Mouse (Mus musculus): Measurements from ENCODE around the gene Sprr3.
"Not testable (repeated sequence)": the region's sequence is repeated elsewhere in the genome, so short reads cannot be mapped to it uniquely, and the experiment has no call there.

Gene Sprr3

DNA sequence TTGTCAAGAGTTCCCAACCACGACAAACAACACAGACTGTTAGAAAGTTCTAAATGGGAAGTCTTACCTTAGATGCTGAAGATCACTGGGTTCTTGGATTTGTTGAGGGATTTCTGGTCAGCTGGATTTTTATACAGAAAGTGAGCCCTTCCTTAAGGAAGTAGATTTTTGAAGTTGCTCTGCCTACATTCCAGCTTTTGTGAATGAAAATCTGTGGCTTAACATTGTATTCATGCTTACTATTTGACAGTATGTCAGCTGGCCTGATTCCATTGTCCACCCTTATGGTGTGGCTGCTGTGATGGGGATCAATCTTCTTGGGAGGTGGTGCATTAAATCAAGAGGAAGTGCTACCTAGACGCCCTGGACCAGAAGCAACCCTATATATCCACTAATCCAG is at the start of gene Sprr3:
Gene Sprr3 (minus strand): TSS at position 101 of the 400 bp plus-strand sequence.
- no peak for DNase-seq

GRCm38 (mm10) chr3:92508185-92508584 is 49.7 kb upstream of the Sprr3 start:
- no peak for DNase-seq

DNA sequence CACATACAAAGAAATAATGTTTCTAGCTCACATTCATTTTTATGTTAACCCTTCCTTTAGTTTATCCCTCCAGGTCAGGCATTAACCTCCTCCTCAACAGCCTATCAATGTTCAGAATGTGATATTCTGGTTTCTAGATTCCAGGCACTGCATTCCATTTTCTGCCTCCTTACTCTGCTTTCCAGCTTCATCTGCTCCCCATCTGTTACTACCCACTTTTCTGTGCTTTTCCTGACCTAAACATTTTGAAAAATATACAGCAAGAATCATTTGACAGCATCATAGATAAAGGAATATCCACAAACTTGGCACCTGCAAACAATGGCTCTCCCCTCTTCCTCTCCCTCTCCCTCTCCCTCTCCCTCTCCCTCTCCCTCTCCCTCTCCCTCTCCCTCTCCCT is 45.0 kb upstream of the Sprr3 start:
- DNase-seq = no peak

GRCm38 (mm10) chr3:92500393-92500792 is 41.9 kb upstream of the Sprr3 start, which contains the start of gene Sprr4:
Gene Sprr4 (minus strand): TSS chr3:92500493.
- DNase-seq = no peak

- not testable (repeated sequence) for DNase-seq
These were observed 31.7 kb upstream of the Sprr3 start for GRCm38 (mm10) chr3:92490262-92490661.

DNA sequence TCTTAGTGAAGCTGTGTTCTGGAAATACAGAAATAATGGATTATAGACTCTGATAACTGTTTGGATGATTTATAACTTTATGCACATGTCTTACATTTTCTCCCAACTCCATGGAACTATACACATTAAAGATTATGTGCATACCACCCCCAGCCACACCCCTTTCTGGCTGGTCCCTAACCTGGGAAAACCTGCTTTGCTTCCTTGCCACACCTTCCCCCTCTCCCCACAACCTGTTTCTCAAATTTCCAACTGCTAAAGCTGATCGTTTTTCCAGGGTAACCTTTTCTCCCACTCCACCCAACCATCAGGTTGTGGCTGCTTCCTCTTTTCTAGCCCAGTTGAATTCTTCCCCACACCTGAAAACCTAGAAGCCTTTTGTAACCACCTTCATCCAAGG is 27.8 kb upstream of the Sprr3 start:
- no peak for DNase-seq

GRCm38 (mm10) chr3:92485863-92486262 is 27.3 kb upstream of the Sprr3 start, which contains the start of gene Sprr1a:
Gene Sprr1a (minus strand): TSS chr3:92485895.
- DNase-seq = no peak

GRCm38 (mm10) chr3:92481249-92481648 is 22.7 kb upstream of the Sprr3 start:
- not testable (repeated sequence) for DNase-seq

GRCm38 (mm10) chr3:92470111-92470510 is 11.6 kb upstream of the Sprr3 start:
- no peak for DNase-seq

DNA sequence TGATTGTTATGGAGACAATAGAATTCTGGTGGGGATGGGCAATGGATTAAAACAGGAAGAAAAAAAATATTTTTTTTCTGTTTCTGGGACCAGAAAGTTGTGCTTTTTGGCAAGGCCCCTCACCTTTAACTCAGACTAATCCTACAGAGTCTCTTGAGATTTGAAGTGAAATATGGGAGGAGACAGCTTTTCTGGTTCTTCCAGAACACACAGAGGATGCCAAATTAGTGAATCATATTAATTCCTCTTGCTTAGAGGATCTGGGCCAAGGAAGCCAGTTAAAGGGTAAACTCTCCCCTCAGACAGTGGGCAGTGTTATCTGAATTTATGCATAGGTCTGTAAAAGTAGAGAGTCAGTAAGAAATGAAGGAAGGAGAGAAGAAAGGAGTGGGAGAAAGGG is 8.9 kb upstream of the Sprr3 start:
- no peak for DNase-seq

GRCm38 (mm10) chr3:92466576-92466975 is 8.1 kb upstream of the Sprr3 start:
- no peak for DNase-seq

- DNase-seq = no peak
These were observed 3.4 kb downstream of the Sprr3 start for GRCm38 (mm10) chr3:92455151-92455550.

- DNase-seq = no peak
These were observed 18.3 kb downstream of the Sprr3 start for GRCm38 (mm10) chr3:92440177-92440576.

GRCm38 (mm10) chr3:92438689-92439088 is 19.8 kb downstream of the Sprr3 start, which contains the start of gene Sprr1b:
Gene Sprr1b (minus strand): TSS chr3:92438789.
- DNase-seq = no peak

GRCm38 (mm10) chr3:92432282-92432681 is 26.2 kb downstream of the Sprr3 start, which contains the start of gene Sprr2k:
Gene Sprr2k (plus strand): TSS chr3:92432582.
- no peak for DNase-seq

- no peak for DNase-seq
These were observed 29.2 kb downstream of the Sprr3 start, which contains the start of gene Gm9774 for GRCm38 (mm10) chr3:92429323-92429722. Gene Gm9774 (minus strand): TSS chr3:92429423.

DNA sequence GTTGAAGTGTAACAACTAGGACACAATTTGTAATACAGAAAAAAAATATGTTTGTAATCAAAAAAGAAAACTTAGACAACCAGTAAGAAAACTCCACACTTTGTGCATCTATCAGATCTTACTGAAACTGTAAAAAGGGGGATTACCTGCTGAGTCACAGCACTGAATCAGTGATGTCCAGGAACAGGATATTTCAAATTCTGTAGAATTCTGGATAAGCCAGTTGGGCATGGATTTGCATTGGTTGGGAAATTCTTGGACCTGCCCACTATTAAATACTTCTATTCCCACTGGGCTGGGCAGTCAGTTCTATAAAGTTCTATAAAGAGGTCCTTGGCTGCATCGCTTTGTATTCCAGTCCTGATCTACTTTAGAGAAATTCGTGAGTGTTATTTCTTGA is 40.7 kb downstream of the Sprr3 start, which contains the start of gene Sprr2j-ps:
Gene Sprr2j-ps (plus strand): TSS at position 301 of the 400 bp plus-strand sequence.
- no peak for DNase-seq

DNA sequence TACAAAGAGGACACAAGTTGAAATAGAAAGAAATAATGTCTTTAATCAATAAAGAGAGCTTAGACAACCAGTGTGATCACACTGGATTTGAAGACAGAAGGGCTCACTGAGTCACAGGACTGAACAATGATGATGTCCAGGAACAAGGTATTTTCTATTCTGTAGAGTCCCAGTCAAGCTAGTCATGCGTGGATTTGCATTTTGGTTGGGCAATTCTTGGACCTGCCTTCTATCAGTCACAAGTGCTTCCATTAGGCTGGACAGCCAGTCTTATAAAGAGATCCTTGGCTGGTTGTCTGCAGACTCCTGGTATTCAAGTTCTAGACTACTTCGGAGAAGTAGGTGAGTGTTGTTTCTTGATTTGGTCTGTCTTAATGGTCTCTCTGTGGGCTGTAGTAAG is 50.8 kb downstream of the Sprr3 start, which contains the start of gene Sprr2i:
Gene Sprr2i (plus strand): TSS at position 301 of the 400 bp plus-strand sequence.
- DNase-seq = no peak

All from cerebellum, adult 9-10 months (tissue).